ENCODE assay signal across 14 mouse cellular contexts in genomic region chr10:20267032-20267431, GRCm38 (mm10). TPM values are rescaled to one million over a fixed set of nuclear protein-coding genes. Genes with fewer than 3 reads are reported as not detected.
DNase-seq lines count a peak whose midpoint lies in the region; ATAC-seq and TF ChIP-seq lines count a peak whose summit lies in the region.
"Had no signal": no experiment of that assay in that cellular context is flagged by ENCODE, and none has a peak within 500 bp of the region (broad histone marks: within the 10 kb centered on the region; RNA-seq: fewer than 3 reads in every experiment).

No protein-coding gene starts in this region.

- no peak for TF ChIP-seq CTCF in heart, adult 2 months (IDR thresholded peaks at IDR 0.05)

- peaks cover under 1% of the 10 kb centered on the region; the same call in 1 of the 2 replicates for H3K9me3 ChIP-seq in hindbrain, embryonic 10.5 days
- H3K9me3 ChIP-seq in hindbrain, embryonic 16.5 days (ENCODE audit: control insufficient read depth, low read length): no peaks in the 10 kb centered on the region
- no peaks in the 10 kb centered on the region for H3K9me3 ChIP-seq in hindbrain, embryonic 13.5 days
- H3K9me3 ChIP-seq: embryonic facial prominence, embryonic 12.5 days; neural tube, embryonic 12.5 days had no signal

- H3K27ac ChIP-seq in hindbrain, embryonic 10.5 days: peak overlapping the region; percentile 56; the same call in 1 of the 2 replicates
- no peak overlapping the region for H3K27ac ChIP-seq in hindbrain, embryonic 16.5 days (ENCODE audit: low read depth, low read length)
- H3K27ac ChIP-seq in hindbrain, embryonic 13.5 days: no peak overlapping the region
- H3K27ac ChIP-seq in heart, adult 2 months: no peak overlapping the region
- H3K27ac ChIP-seq: embryonic facial prominence, embryonic 12.5 days; neural tube, embryonic 12.5 days; stomach, postnatal 0 days had no signal

- DNase-seq in hindbrain, embryonic 10.5 days (ENCODE audit: low spot score): no peak
- DNase-seq in B cell, adult 2 months: peak; percentile 19 to 30
- peak; percentile 43 for DNase-seq in T-cell, adult 2 months (ENCODE audit: low spot score)
- DNase-seq in splenic B cell, adult 2 months (ENCODE audit: low read depth, low spot score): peak; percentile 47
- no peak for DNase-seq in layer of hippocampus, postnatal 10 days (ENCODE audit: low spot score in 2 of 2)
- no peak for DNase-seq in heart, adult 2 months
- DNase-seq: cerebellum, adult 11-12 months; heart, adult 18-20 months; kidney, postnatal 14 days had no signal

- no peaks in the 10 kb centered on the region for H3K79me2 ChIP-seq in heart, adult 2 months (replicated peaks; ENCODE audit: control insufficient read depth, insufficient read depth, low read length)

- no peak for TF ChIP-seq EP300 in heart, adult 2 months (IDR thresholded peaks at IDR 0.05; ENCODE audit: insufficient read depth, low read depth, low read length)

- H3K9ac ChIP-seq in hindbrain, embryonic 16.5 days (ENCODE audit: low read depth, low read length): no peak overlapping the region
- no peak overlapping the region for H3K9ac ChIP-seq in hindbrain, embryonic 13.5 days
- H3K9ac ChIP-seq in heart, adult 2 months (ENCODE audit: low read depth, low read length): no peak overlapping the region
- H3K9ac ChIP-seq: embryonic facial prominence, embryonic 12.5 days; neural tube, embryonic 12.5 days had no signal

- no peak for ATAC-seq in hindbrain, embryonic 16.5 days
- ATAC-seq in hindbrain, embryonic 13.5 days (ENCODE audit: low FRiP score): no peak; the same call in 1 of the 2 replicates

- H3K4me1 ChIP-seq in hindbrain, embryonic 10.5 days (replicated peaks): peaks cover 9% of the 10 kb centered on the region; the same call in 1 of the 2 replicates
- no peaks in the 10 kb centered on the region for H3K4me1 ChIP-seq in hindbrain, embryonic 16.5 days (ENCODE audit: control insufficient read depth, insufficient read depth, low read depth, low read length)
- no peaks in the 10 kb centered on the region for H3K4me1 ChIP-seq in hindbrain, embryonic 13.5 days (replicated peaks)
- H3K4me1 ChIP-seq in heart, adult 2 months (ENCODE audit: control insufficient read depth, insufficient read depth, low read length): no peaks in the 10 kb centered on the region
- H3K4me1 ChIP-seq: embryonic facial prominence, embryonic 12.5 days; neural tube, embryonic 12.5 days had no signal

- no peak overlapping the region for H3K4me3 ChIP-seq in hindbrain, embryonic 10.5 days
- no peak overlapping the region for H3K4me3 ChIP-seq in hindbrain, embryonic 16.5 days (ENCODE audit: low read length)
- H3K4me3 ChIP-seq in hindbrain, embryonic 13.5 days: no peak overlapping the region
- H3K4me3 ChIP-seq in heart, adult 2 months: no peak overlapping the region
- H3K4me3 ChIP-seq: embryonic facial prominence, embryonic 12.5 days; neural tube, embryonic 12.5 days had no signal

- no peak overlapping the region for H3K4me2 ChIP-seq in hindbrain, embryonic 16.5 days (ENCODE audit: low read length)
- H3K4me2 ChIP-seq in hindbrain, embryonic 13.5 days: no peak overlapping the region
- H3K4me2 ChIP-seq: embryonic facial prominence, embryonic 12.5 days; neural tube, embryonic 12.5 days had no signal

- intact Hi-C loops in heart, adult 2 months (cut with DNase I): no loop called here

- WGBS in hindbrain, embryonic 10.5 days: 81% methylated on average over 10 of the region's 10 CpGs
- WGBS in hindbrain, embryonic 16.5 days: 64% methylated on average over 10 of the region's 10 CpGs
- WGBS in hindbrain, embryonic 13.5 days: 73% methylated on average over 10 of the region's 10 CpGs
- WGBS in heart, adult 2 months: 59% methylated on average over 10 of the region's 10 CpGs

- peaks cover 22% of the 10 kb centered on the region for H3K36me3 ChIP-seq in hindbrain, embryonic 10.5 days
- H3K36me3 ChIP-seq in hindbrain, embryonic 16.5 days (ENCODE audit: control insufficient read depth, insufficient read depth, low read length): no peaks in the 10 kb centered on the region
- no peaks in the 10 kb centered on the region for H3K36me3 ChIP-seq in splenic B cell, adult 2 months (ENCODE audit: control insufficient read depth, insufficient read depth, low read length, poor library complexity, severe bottlenecking)
- H3K36me3 ChIP-seq in hindbrain, embryonic 13.5 days: no peaks in the 10 kb centered on the region
- no peaks in the 10 kb centered on the region for H3K36me3 ChIP-seq in heart, adult 2 months (ENCODE audit: control insufficient read depth, insufficient read depth, low read length)
- H3K36me3 ChIP-seq: embryonic facial prominence, embryonic 12.5 days; neural tube, embryonic 12.5 days had no signal

- TF ChIP-seq POLR2A in heart, adult 2 months (IDR thresholded peaks at IDR 0.05; ENCODE audit: insufficient read depth, low read depth, low read length): no peak

- no peaks in the 10 kb centered on the region for H3K27me3 ChIP-seq in hindbrain, embryonic 10.5 days (ENCODE audit: insufficient read depth, poor library complexity, severe bottlenecking)
- H3K27me3 ChIP-seq in hindbrain, embryonic 16.5 days (replicated peaks; ENCODE audit: control insufficient read depth, insufficient read depth, low read length): no peaks in the 10 kb centered on the region
- H3K27me3 ChIP-seq in splenic B cell, adult 2 months (ENCODE audit: control insufficient read depth, insufficient read depth, low read length, poor library complexity, severe bottlenecking): no peaks in the 10 kb centered on the region
- peaks cover 2% of the 10 kb centered on the region; the same call in 1 of the 2 replicates for H3K27me3 ChIP-seq in hindbrain, embryonic 13.5 days
- no peaks in the 10 kb centered on the region for H3K27me3 ChIP-seq in heart, adult 2 months (ENCODE audit: control insufficient read depth, insufficient read depth, low read length)
- H3K27me3 ChIP-seq: embryonic facial prominence, embryonic 12.5 days; neural tube, embryonic 12.5 days had no signal

RNA-seq across cellular contexts. Expression of gene Bclaf1, which starts 45.2 kb away (rescaled TPM):
- polyA plus RNA-seq in hindbrain, embryonic 10.5 days (2016; fragmentation: Nextera tagmentation; extraction: Ambion mirVana): 124 and 155 TPM in 2 replicates
- polyA plus RNA-seq in hindbrain, embryonic 16.5 days (2015; fragmentation: Nextera tagmentation; extraction: Ambion mirVana): 89.5 and 97.1 TPM in 2 replicates
- polyA plus RNA-seq in hindbrain, embryonic 13.5 days (2015; fragmentation: Nextera tagmentation; extraction: Ambion mirVana): 127 and 138 TPM in 2 replicates
- 100 to 1,000 TPM; 123 to 140 TPM for total RNA-seq in layer of hippocampus, postnatal 10 days (2021)
- total RNA-seq in heart, adult 2 months (2021): 10 to 100 TPM; 44.1 to 53.3 TPM
- polyA plus RNA-seq in heart, adult 2 months (2012; rRNA removed): 12.3 and 26.9 TPM in 2 replicates

Comparison
In these comparisons a context has a peak if more than half of its experiments do, and no peak if none do; other contexts are left out.
1. DNase-seq: peak in B cell, adult 2 months (2 of 2), T-cell, adult 2 months (single experiment) and splenic B cell, adult 2 months (single experiment); none in hindbrain, embryonic 10.5 days (single experiment), layer of hippocampus, postnatal 10 days (0 of 2) and heart, adult 2 months (0 of 2).